Mouse (Mus musculus): ENCODE results near the gene Ninj2. TPM values are rescaled to one million over a fixed set of nuclear protein-coding genes. Genes with fewer than 3 reads are reported as not detected.

The Ninj2 gene
- polyA plus RNA-seq, 1 experiment from 2014 or later, result not detected

DNA sequence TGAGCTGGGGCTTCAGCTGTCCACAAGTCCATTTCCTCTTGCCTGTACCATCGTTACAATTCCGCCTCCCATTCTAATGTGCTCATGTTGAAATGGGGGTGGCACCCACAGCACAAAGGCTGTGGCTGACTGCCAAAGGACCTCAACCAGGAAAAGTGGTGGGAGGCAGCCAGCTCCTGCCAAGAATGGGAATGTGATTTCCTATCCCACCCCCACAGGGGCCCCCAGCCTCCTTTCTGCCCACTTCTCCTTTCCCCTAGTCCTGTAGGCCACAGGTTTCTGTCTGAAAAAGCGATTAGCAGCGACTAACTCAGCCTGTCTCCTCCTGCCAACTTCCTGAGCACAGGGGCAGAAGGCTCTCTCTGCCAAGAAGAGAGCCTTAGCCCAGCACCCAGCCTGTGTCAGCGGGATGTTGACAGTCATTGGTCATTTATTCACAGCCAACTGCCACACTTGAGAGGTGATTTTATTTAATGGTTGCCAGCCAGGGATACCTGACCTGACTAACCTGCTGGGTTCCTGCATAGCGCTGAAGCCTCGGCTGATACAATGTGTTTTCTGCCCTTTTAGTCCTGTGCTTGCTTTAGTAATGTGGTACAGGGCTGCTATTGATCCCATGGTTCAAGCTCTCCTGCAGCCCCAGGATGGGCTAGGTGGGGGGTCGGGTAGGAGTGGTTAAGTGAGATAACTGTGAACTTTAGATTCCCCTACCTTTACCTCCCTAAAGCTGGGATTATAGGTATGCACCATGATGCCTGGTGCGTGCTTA, 66.2 kb downstream of the Ninj2 start:
- Histone ChIP-seq H3K4me2 (replicated peaks; ENCODE audit: low read depth) (no peak overlapping the region), H3K36me3 (ENCODE audit: control insufficient read depth, insufficient read depth) (no peaks in the 10 kb centered on the region), H3K9me3 (ENCODE audit: control insufficient read depth) (no peaks in the 10 kb centered on the region), H3K27ac (ENCODE audit: low read depth, low read length) (no peak overlapping the region), H3K4me1 (replicated peaks; ENCODE audit: control insufficient read depth, insufficient read depth, low read length) (no peaks in the 10 kb centered on the region), H3K27me3 (replicated peaks; ENCODE audit: control insufficient read depth, insufficient read depth, low read length) (no peaks in the 10 kb centered on the region), H3K4me3 (ENCODE audit: low read depth, low read length) (no peak overlapping the region), H3K9ac (ENCODE audit: low read depth, low read length) (no peak overlapping the region)
- 46% methylated on average over 9 of the region's 9 CpGs for WGBS
- no peak for TF ChIP-seq CTCF (IDR thresholded peaks at IDR 0.05; ENCODE audit: low read depth)
- ATAC-seq, result no peak

DNA sequence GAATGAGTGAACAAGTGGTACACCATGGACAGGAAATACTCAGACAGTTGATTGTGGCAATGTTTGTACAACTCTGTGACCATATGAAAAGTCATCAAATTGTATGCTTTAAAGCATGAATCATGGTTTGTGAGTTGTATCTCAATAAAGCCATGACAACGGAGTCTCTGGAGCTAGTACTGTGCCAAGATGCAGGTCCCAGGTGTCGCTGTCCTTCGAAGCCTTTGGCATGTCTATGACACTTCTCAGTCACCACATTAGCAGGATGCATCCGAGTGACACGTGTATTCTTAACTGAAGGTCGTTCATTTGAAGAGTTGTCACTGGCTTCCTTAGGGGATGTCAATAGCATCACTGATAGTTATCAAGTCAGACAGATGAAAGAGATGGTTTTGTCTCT, 69.8 kb downstream of the Ninj2 start:
- no peak overlapping the region for H3K4me3 ChIP-seq (ENCODE audit: low read depth, low read length)
- ATAC-seq, result no peak
- no peaks in the 10 kb centered on the region for H3K4me1 ChIP-seq (replicated peaks; ENCODE audit: control insufficient read depth, insufficient read depth, low read length)
- TF ChIP-seq CTCF (IDR thresholded peaks at IDR 0.05; ENCODE audit: low read depth), result no peak
- no peak overlapping the region for H3K9ac ChIP-seq (ENCODE audit: low read depth, low read length)
- H3K4me2 ChIP-seq (replicated peaks; ENCODE audit: low read depth), result no peak overlapping the region
- H3K36me3 ChIP-seq (ENCODE audit: control insufficient read depth, insufficient read depth), result no peaks in the 10 kb centered on the region
- 82% methylated on average over 6 of the region's 6 CpGs for WGBS
- H3K9me3 ChIP-seq (ENCODE audit: control insufficient read depth), result no peaks in the 10 kb centered on the region
- no peak overlapping the region for H3K27ac ChIP-seq (ENCODE audit: low read depth, low read length)
- no peaks in the 10 kb centered on the region for H3K27me3 ChIP-seq (replicated peaks; ENCODE audit: control insufficient read depth, insufficient read depth, low read length)

DNA sequence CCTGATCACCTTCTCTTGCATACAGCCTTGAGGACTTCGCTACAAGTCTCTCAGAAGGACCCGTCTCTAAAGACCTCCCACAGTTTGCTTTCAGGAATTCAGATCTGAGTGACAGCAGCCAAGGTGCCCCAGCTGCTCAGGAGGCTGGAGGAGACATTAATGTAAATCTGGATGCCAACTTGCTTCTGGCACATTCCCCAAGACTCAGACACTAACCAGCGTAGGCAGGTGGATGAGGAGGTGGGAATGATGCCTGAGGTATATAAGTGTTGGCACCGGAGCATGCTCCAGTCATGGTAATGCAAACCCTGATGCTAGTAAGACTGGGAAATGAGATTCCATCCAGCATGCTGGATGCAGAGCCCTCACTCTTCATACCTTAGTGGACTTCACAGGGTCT, 71.6 kb downstream of the Ninj2 start:
- H3K27me3 ChIP-seq (replicated peaks; ENCODE audit: control insufficient read depth, insufficient read depth, low read length), result no peaks in the 10 kb centered on the region
- WGBS, result 83% methylated on average over 4 of the region's 4 CpGs
- TF ChIP-seq CTCF (IDR thresholded peaks at IDR 0.05; ENCODE audit: low read depth), result no peak
- no peaks in the 10 kb centered on the region for H3K36me3 ChIP-seq (ENCODE audit: control insufficient read depth, insufficient read depth)
- no peaks in the 10 kb centered on the region for H3K9me3 ChIP-seq (ENCODE audit: control insufficient read depth)
- ATAC-seq, result no peak
- H3K9ac ChIP-seq (ENCODE audit: low read depth, low read length), result no peak overlapping the region
- H3K4me3 ChIP-seq (ENCODE audit: low read depth, low read length), result no peak overlapping the region
- H3K4me1 ChIP-seq (replicated peaks; ENCODE audit: control insufficient read depth, insufficient read depth, low read length), result no peaks in the 10 kb centered on the region
- no peak overlapping the region for H3K27ac ChIP-seq (ENCODE audit: low read depth, low read length)
- no peak overlapping the region for H3K4me2 ChIP-seq (replicated peaks; ENCODE audit: low read depth)

DNA sequence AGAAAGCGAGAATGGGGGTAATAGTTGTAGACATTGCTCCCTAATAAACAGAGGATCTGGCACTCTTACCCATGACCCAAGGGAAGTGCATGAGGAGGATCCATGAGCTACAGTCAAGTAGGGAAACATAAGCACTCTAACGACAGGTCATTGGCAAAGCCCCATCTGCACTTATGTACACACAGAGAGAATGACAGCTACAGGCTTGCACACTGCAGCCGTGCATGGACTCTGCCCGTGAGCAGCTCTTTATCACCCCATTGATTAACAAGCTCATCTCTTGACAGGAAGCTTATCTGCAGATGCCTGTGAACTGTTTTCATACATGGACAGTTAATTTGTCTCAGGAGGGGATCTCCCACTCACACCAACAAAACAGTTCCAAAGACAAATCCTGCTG, 74.4 kb downstream of the Ninj2 start:
- no peak for TF ChIP-seq CTCF (IDR thresholded peaks at IDR 0.05; ENCODE audit: low read depth)
- H3K36me3 ChIP-seq (ENCODE audit: control insufficient read depth, insufficient read depth), result no peaks in the 10 kb centered on the region
- H3K4me3 ChIP-seq (ENCODE audit: low read depth, low read length), result no peak overlapping the region
- no peaks in the 10 kb centered on the region for H3K4me1 ChIP-seq (replicated peaks; ENCODE audit: control insufficient read depth, insufficient read depth, low read length)
- H3K9ac ChIP-seq (ENCODE audit: low read depth, low read length), result no peak overlapping the region
- H3K4me2 ChIP-seq (replicated peaks; ENCODE audit: low read depth), result no peak overlapping the region
- no peak for ATAC-seq
- no peaks in the 10 kb centered on the region for H3K27me3 ChIP-seq (replicated peaks; ENCODE audit: control insufficient read depth, insufficient read depth, low read length)
- 27% methylated on average over 4 of the region's 4 CpGs for WGBS
- no peak overlapping the region for H3K27ac ChIP-seq (ENCODE audit: low read depth, low read length)
- no peaks in the 10 kb centered on the region for H3K9me3 ChIP-seq (ENCODE audit: control insufficient read depth)

DNA sequence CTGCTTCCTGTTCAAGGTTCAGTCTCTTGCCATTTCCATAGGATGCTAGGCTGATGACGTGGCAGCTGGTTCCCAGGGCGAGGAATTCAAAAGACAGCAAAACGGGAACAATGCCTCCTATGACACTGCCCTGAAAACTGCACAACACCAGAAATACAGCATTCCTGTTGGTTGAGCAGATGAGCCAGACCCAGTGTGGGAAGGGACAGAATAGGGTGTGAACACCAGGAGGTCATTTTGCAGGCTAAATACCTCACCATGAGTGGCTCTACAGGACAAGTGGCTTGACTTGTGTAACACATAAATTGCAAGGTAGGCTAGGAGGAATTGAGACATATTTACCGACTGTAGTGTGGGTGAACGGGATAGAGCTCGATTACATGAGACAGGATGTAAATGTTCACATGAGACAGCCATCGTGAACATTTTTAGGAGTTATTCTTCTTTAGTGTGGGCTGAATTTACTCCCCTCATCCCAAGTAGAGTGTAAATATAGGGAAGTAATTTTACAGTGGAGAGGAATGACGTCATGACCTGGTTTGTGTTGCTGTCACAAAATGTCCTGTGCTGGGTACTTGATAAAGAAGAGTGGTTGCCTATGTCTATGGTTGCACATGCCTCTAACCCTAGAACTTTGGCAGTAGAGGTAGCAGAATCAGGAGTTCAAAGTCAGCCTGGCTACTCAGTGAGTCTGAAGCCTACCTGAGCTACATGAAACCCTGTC, 79.3 kb downstream of the Ninj2 start:
- 75% methylated on average over 8 of the region's 8 CpGs for WGBS

DNA sequence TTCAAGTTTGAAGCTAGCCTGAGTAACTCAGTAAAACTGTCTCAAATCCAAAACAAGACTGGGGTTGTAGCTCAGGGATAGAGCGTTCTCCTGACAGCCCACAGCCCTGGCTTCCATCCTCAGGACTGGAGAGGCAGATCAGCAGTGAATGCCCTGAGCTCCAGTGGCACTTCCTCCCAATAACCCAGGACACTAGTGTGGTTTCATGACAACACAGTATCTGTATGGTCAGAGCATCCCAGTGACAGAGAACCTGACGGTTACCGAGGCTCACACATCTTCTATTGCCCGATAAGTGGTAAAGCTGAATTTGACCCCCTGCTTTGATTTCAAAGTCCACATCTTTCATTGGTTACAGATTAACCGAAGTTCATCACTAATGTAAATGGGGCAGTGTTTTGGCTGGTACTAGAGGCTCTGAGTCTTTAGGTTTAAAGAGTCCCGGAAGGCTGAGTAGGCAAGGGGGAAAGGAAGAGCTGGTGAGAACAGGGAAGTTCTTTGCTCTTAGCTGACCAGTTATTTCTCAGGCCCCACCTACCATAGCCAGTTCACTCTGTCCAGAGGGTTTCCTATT, 81.0 kb downstream of the Ninj2 start:
- H3K4me1 ChIP-seq (replicated peaks; ENCODE audit: control insufficient read depth, insufficient read depth, low read length), result no peaks in the 10 kb centered on the region
- WGBS, result 52% methylated on average over 6 of the region's 6 CpGs
- no peak for TF ChIP-seq CTCF (IDR thresholded peaks at IDR 0.05; ENCODE audit: low read depth)
- no peaks in the 10 kb centered on the region for H3K36me3 ChIP-seq (ENCODE audit: control insufficient read depth, insufficient read depth)
- no peak overlapping the region for H3K9ac ChIP-seq (ENCODE audit: low read depth, low read length)
- no peaks in the 10 kb centered on the region for H3K9me3 ChIP-seq (ENCODE audit: control insufficient read depth)
- peak; percentile 31 for ATAC-seq
- H3K4me3 ChIP-seq (ENCODE audit: low read depth, low read length), result no peak overlapping the region
- no peaks in the 10 kb centered on the region for H3K27me3 ChIP-seq (replicated peaks; ENCODE audit: control insufficient read depth, insufficient read depth, low read length)
- no peak overlapping the region; the same call in 1 of the 2 replicates for H3K4me2 ChIP-seq (replicated peaks; ENCODE audit: low read depth)
- H3K27ac ChIP-seq (ENCODE audit: low read depth, low read length), result no peak overlapping the region

More for the DNA sequence above, 79.3 kb downstream of the Ninj2 start:
- H3K9ac ChIP-seq (ENCODE audit: low read depth, low read length), result no peak overlapping the region
- H3K9me3 ChIP-seq (ENCODE audit: control insufficient read depth), result no peaks in the 10 kb centered on the region
- no peaks in the 10 kb centered on the region for H3K4me1 ChIP-seq (replicated peaks; ENCODE audit: control insufficient read depth, insufficient read depth, low read length)
- no peaks in the 10 kb centered on the region for H3K27me3 ChIP-seq (replicated peaks; ENCODE audit: control insufficient read depth, insufficient read depth, low read length)
- no peak for TF ChIP-seq CTCF (IDR thresholded peaks at IDR 0.05; ENCODE audit: low read depth)
- ATAC-seq, result no peak; the same call in 1 of the 2 replicates
- H3K27ac ChIP-seq (ENCODE audit: low read depth, low read length), result no peak overlapping the region
- no peak overlapping the region for H3K4me3 ChIP-seq (ENCODE audit: low read depth, low read length)
- H3K36me3 ChIP-seq (ENCODE audit: control insufficient read depth, insufficient read depth), result no peaks in the 10 kb centered on the region
- H3K4me2 ChIP-seq (replicated peaks; ENCODE audit: low read depth), result no peak overlapping the region

Measured in intestine, postnatal 0 days (tissue).